Mouse (Mus musculus) testis, adult 2 months (tissue): ENCODE data around the gene B4galt1. TPM values are rescaled to one million over a fixed set of nuclear protein-coding genes. Genes with fewer than 3 reads are reported as not detected.

Experiments
- H3K27ac ChIP-seq: fragments of 200-500 bp; 2 replicates; pipeline ENCODE4 v1.5.1; 2012; ENCODE audit warnings: low read depth, low read length; ENCODE audit not compliant: control insufficient read depth, insufficient read depth
- H3K27me3 ChIP-seq: fragments of 200-500 bp; 2 replicates; pipeline ENCODE4 v1.6.1; 2012; ENCODE audit warnings: mild to moderate bottlenecking, low read length, moderate library complexity; ENCODE audit not compliant: control insufficient read depth, insufficient read depth
- H3K36me3 ChIP-seq: fragments of 200-500 bp; 2 replicates; pipeline ENCODE4 v1.6.1; 2012; ENCODE audit warnings: mild to moderate bottlenecking, low read length; ENCODE audit not compliant: control insufficient read depth, insufficient read depth
- H3K4me1 ChIP-seq: fragments of 200-500 bp; 2 replicates; pipeline ENCODE4 v1.6.1; 2012; ENCODE audit warnings: low read length; ENCODE audit not compliant: control insufficient read depth, insufficient read depth
- H3K4me3 ChIP-seq: fragments of 200-500 bp; 2 replicates; pipeline ENCODE4 v1.5.1; 2012; ENCODE audit warnings: low read depth, mild to moderate bottlenecking, low read length, moderate library complexity, mixed read lengths; ENCODE audit not compliant: control insufficient read depth
- CTCF ChIP-seq: fragments of 200-500 bp; IDR thresholded peaks from 2 replicates; pipeline ENCODE4 v1.5.1; 2012; ENCODE audit warnings: low read depth, mild to moderate bottlenecking, inconsistent platforms, low read length, moderate library complexity; ENCODE audit not compliant: control insufficient read depth, insufficient read depth, insufficient replicate concordance
- POLR2A ChIP-seq: fragments of 200-500 bp; IDR thresholded peaks from 2 replicates; pipeline ENCODE4 v1.6.1; 2012; ENCODE audit warnings: low read depth, mild to moderate bottlenecking, inconsistent platforms, low read length, moderate library complexity; ENCODE audit not compliant: control insufficient read depth
- polyA plus RNA-seq: library from polyadenylated mRNA; depleted of rRNA; stranded (reverse); fragments of >200 nt; gene quantifications from 2 replicates; pipeline ENCODE4 v1.2.3, GENCODE M21; 2012

Gene B4galt1
- polyA plus RNA-seq, 1 experiment = 10.3 TPM

DNA sequence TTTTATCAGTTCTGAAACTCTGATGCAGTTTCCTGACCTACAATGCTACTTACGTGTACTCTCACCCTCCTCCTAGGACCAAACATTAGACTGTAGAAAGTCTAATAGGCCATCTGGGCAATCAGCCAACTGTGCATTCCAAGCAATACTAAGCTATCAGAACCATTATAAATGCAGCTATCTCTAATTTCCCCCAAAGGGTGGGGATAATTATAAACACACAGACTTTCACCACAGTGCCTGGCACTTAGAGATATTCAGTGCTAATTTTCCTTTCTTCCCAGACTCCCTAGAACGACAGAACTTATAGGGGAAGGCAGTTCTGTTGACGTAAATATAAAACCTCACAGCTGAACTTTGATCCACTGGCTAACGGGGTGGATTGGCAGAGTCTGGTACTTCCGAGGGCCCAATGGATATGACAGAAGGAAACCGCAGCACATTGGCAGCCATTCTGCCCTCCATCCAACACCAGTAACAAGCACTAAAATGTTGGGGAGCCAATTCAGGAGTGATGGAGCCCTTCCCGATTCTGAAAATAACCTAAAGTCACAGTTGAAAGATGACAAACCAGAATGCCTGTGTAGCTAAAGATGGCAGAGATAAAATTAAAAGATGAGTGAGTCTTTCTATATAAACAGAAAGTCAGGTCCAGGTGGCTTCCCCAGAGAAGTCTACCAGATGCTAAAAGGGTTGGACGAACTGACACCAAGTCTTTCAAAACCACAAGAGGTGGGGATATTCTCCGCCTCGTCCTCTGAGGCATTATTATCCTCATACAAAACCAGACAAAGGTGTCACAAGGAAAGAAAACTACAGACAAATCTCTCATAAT, 16.1 kb downstream of the B4galt1 start:
- no peaks in the 10 kb centered on the region for H3K36me3 ChIP-seq
- H3K4me1 ChIP-seq = peaks cover 2% of the 10 kb centered on the region; the same call in 1 of the 2 replicates
- H3K27ac ChIP-seq = no peak overlapping the region
- no peak overlapping the region for H3K4me3 ChIP-seq
- TF ChIP-seq CTCF (no peak), POLR2A (no peak)
- no peaks in the 10 kb centered on the region for H3K27me3 ChIP-seq

DNA sequence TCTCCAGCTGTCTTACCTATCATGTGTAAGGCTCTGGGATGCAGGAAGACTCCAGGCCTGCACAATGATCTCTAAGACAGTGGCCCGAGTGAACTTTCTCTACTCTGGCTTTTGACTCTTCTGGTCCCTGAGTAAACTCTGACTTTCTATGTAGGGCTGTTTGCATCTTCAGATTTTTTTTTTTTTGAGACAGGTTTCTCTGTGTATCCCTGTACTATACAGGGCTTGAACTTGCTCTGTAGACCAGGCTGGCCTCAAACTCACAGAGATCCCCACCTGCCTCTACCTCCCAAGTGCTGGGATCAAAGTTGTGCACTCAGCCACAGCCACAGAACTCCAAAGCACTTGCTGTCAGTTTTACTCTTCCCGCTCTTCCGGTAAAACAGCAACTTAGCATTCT, 16.8 kb downstream of the B4galt1 start:
- TF ChIP-seq CTCF (no peak), POLR2A (no peak)
- no peak overlapping the region for H3K4me3 ChIP-seq
- H3K36me3 ChIP-seq = no peaks in the 10 kb centered on the region
- no peaks in the 10 kb centered on the region for H3K27me3 ChIP-seq
- no peak overlapping the region for H3K27ac ChIP-seq
- peaks cover 2% of the 10 kb centered on the region; the same call in 1 of the 2 replicates for H3K4me1 ChIP-seq

DNA sequence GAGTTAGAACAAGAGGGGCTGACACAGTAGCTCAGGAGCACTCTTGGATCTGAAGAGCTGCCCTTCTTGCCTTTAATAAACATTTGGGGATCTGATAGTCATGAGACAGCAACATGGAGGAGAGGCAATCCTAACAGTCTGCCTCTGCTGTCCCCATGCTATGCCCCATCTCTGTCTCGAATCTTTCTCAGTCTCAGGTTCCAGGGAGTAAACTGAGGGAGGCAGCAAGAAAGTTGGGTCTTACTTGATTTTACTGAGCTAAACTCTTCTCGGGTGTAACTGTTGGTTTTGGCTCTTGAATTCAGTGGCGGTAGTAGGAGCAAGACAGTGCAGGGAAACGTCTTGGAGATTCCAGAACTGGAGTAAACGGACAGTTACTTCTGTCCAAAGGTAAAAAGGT, 18.9 kb downstream of the B4galt1 start:
- Histone ChIP-seq H3K36me3 (no peaks in the 10 kb centered on the region), H3K4me3 (no peak overlapping the region), H3K27ac (peak overlapping the region; percentile 4; the same call in 1 of the 2 replicates), H3K4me1 (peaks cover 2% of the 10 kb centered on the region; the same call in 1 of the 2 replicates), H3K27me3 (no peaks in the 10 kb centered on the region)
- TF ChIP-seq CTCF (no peak), POLR2A (no peak)

DNA sequence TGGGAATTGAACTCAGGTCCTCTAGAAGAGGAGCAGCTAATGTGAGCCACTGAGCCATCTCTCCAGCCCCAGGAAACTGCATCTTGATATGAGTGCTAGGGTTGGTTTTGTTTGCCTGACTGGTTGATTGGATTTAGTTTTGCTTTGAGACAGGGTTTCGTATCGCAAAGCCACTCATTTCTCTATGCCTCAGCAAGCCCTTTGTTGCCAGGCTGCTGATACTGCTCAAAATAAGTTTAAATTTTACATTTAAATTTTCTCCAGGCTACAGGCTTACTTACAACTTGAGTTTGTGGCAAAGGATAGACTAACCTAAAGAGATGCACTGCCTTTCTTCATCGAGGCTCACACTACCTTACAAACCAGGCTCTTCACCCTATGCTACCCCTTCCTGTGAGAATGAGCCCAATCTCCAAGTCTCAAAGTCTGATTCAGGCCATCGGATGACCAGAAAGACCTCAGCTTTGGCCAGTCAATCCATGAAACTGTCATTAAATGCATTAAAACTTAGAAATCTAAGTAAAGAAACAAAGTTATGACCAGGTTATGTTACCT, 19.5 kb downstream of the B4galt1 start:
- no peaks in the 10 kb centered on the region for H3K27me3 ChIP-seq
- peaks cover 2% of the 10 kb centered on the region; the same call in 1 of the 2 replicates for H3K4me1 ChIP-seq
- no peak overlapping the region for H3K27ac ChIP-seq
- H3K4me3 ChIP-seq = no peak overlapping the region
- TF ChIP-seq POLR2A (no peak), CTCF (no peak)
- no peaks in the 10 kb centered on the region for H3K36me3 ChIP-seq

DNA sequence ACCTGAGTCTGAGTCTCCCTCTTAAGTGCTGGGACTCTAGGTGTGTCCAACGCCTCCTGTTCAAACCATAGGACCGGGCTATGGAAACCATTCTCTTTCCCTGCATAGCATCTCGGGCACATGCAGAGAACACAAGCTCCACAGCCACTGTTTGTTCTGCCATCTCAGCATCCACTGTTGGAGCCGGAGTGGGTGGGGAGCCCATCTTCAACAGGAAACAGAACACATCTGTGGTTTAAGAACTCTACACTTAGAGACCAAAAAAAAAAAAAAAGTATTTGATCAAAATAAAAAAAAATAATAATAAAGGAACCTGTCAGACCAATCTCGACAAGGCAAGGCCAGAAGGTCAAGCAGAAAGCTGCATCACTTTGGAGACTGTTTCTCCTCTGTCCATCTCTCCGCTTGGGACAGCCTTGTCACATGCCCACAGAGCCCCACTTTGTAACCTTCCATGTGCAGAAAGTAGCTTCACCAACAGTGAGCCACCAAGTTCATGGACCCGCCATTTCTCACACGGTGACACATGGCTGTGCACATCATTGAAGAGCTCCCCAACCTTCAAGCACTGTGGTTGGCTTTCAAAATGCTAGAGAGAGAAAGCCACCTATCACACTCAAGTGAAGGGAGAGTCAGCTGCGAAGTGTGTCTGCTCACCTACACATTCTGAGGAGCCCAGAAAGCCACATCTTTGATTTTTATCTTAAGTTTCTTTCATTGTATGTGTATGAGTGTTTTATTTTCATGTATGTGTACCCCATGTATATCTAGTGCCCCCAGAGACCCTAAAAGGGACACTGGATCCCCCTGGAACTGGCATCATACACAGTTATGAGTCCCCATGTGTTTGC, 20.2 kb downstream of the B4galt1 start:
- Histone ChIP-seq H3K4me1 (peaks cover 2% of the 10 kb centered on the region; the same call in 1 of the 2 replicates), H3K4me3 (no peak overlapping the region), H3K36me3 (no peaks in the 10 kb centered on the region), H3K27ac (no peak overlapping the region), H3K27me3 (no peaks in the 10 kb centered on the region)
- TF ChIP-seq POLR2A (no peak), CTCF (no peak)

DNA sequence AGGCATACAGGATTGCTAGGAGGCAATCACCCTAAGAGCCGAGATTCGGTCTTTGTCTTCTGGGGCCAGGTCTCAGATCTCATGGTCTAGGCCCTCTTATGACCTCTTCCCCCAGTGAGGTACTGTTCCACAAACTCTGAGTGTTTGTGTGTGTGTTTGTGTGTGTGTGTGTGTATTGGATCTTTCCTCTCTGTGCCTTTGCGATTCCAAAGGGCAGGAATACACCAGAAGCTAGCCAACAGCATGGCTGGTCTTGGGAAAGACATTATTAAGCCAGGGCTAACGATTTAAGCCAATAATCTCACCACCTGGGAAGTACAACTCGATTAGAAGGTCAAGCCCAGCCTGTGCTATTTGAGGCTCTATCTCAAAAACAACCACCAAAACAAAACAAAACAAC, 23.3 kb downstream of the B4galt1 start:
- H3K27ac ChIP-seq = no peak overlapping the region

DNA sequence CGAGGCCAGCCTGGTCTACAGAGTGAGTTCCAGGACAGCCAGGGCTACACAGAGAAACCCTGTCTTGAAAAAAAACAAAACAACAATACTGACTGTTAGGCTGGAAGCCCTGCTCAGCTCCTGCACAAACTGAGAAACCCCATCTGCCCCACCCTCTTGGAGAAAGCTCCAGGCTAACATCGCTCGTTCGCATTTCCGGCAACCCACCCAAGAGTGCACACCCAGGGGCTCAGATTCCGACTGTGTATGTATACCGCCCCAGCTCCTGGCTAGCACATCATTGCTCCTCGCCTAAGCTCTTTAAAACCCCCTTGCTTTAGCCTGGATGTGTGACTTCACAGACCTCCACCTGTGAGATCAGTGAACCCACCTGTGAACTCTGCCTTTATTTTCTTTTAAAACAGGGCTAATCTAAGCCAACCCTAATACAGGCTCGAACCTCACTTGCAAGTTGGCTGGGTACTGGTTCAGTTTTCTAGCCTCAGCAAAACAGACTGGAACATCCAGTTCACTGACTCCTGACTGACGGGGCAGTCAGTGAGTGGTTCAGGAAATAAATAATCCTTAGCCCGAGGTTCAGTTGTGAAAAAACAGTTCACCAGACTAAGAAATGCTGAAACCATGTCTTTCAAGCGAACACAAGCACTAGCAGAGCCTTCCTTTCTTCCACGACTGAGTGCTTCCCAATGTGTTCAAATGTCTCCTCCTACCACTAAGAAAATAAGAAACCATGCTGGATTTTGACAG, 24.0 kb downstream of the B4galt1 start:
- no peaks in the 10 kb centered on the region for H3K27me3 ChIP-seq
- no peak overlapping the region for H3K4me3 ChIP-seq
- TF ChIP-seq CTCF = no peak
- no peak for TF ChIP-seq POLR2A
- H3K4me1 ChIP-seq = 0 out of 2 replicates have a peak, but pooled peaks cover 2% of the 10 kb centered on the region
- no peak overlapping the region for H3K27ac ChIP-seq
- H3K36me3 ChIP-seq = no peaks in the 10 kb centered on the region

More for the DNA sequence above, 23.3 kb downstream of the B4galt1 start:
- 0 out of 2 replicates have a peak, but pooled peaks cover 2% of the 10 kb centered on the region for H3K4me1 ChIP-seq
- H3K4me3 ChIP-seq = no peak overlapping the region
- no peaks in the 10 kb centered on the region for H3K27me3 ChIP-seq
- H3K36me3 ChIP-seq = no peaks in the 10 kb centered on the region
- TF ChIP-seq POLR2A = no peak
